Mouse (Mus musculus) kidney, embryonic 16.5 days (tissue): ENCODE measurements at regions not wholly inside any gene's neighbourhood (a gene's known extent, or its start where the extent isn't known, plus 50 kb on each side); places are given as distances from the start of the nearest gene placed in this dataset.

Experiments used
- ATAC-seq: fragments of 200-750 bp; cut with Nextera tagmentation; 2 replicates; pipeline ENCODE4 v1.8.0; 2017; ENCODE audit warnings: moderate TSS enrichment; ENCODE audit not compliant: low FRiP score, low TSS enrichment
- H3K27ac ChIP-seq: fragments of 300-500 bp; sonication (generic); 2 replicates; pipeline ENCODE4 v1.5.1; 2014; ENCODE audit warnings: low read length
- H3K27me3 ChIP-seq: fragments of 300-500 bp; sonication (generic); 2 replicates; pipeline ENCODE4 v1.6.1; 2014; ENCODE audit warnings: low read length, control low read depth, mixed read lengths; ENCODE audit not compliant: insufficient read depth
- H3K36me3 ChIP-seq: fragments of 300-500 bp; sonication (generic); 2 replicates; pipeline ENCODE4 v1.6.1; 2014; ENCODE audit warnings: low read length, control low read depth, mixed read lengths; ENCODE audit not compliant: insufficient read depth
- H3K4me1 ChIP-seq: fragments of 300-500 bp; sonication (generic); 2 replicates; pipeline ENCODE4 v1.6.1; 2014; ENCODE audit warnings: low read length, control low read depth, mixed read lengths; ENCODE audit not compliant: insufficient read depth
- H3K4me2 ChIP-seq: fragments of 300-500 bp; sonication (generic); replicated peaks from 2 replicates; pipeline ENCODE4 v1.6.1; 2014; ENCODE audit warnings: low read depth, low read length
- H3K4me3 ChIP-seq: fragments of 300-500 bp; sonication (generic); 2 replicates; pipeline ENCODE4 v1.5.1; 2014; ENCODE audit warnings: mild to moderate bottlenecking, low read length
- H3K9ac ChIP-seq: fragments of 300-500 bp; sonication (generic); replicated peaks from 2 replicates; pipeline ENCODE4 v1.6.1; 2014; ENCODE audit warnings: low read length
- H3K9me3 ChIP-seq: fragments of 300-500 bp; sonication (generic); 2 replicates; pipeline ENCODE4 v1.6.1; 2016; ENCODE audit warnings: low read length, control low read depth
- WGBS: fragments of 180-500 bp; shearing (Covaris S2); extraction: QIAGEN DNeasy Blood & Tissue Kit; methylation state at CpG from one replicate; pipeline ENCODE4 v1.1.7; 2014; 5-methylcytosine and 5-hydroxymethylcytosine counted together

- no peaks in the 10 kb centered on the region for H3K9me3 ChIP-seq
- no peaks in the 10 kb centered on the region for H3K36me3 ChIP-seq
- H3K27ac ChIP-seq, result no peak overlapping the region
- ATAC-seq, result no peak
- H3K9ac ChIP-seq, result no peak overlapping the region
- WGBS, result 76% methylated on average over 6 of the region's 6 CpGs
- no peak overlapping the region for H3K4me2 ChIP-seq
- no peaks in the 10 kb centered on the region for H3K27me3 ChIP-seq
- no peak overlapping the region for H3K4me3 ChIP-seq
- 0 out of 2 replicates have a peak, but pooled peaks cover 3% of the 10 kb centered on the region for H3K4me1 ChIP-seq
These were observed 95.7 kb upstream of the Plxnc1 start for GRCm38 (mm10) chr10:95040258-95040895.

GRCm38 (mm10) chr10:95036043-95036697 lies 91.5 kb upstream of the Plxnc1 start:
- no peak overlapping the region for H3K27ac ChIP-seq
- no peak for ATAC-seq

DNA sequence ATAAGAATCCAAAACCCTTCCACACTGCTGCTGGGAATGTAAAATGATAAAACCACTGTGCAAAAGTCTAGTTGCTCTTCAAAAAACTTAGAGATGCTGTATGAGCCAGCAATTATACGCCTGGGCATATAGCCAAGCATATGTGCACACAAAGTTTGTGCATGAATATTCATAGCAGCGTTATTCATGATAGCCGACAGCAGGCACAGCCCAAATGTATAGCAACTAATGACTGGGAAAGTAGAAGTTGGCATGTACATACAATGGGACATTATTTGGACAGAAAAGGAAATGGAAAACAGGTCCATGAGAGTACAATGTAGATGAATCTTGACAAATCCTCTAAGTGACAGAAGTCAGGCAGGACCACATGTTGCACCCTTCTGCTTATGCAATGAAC lies 90.7 kb upstream of the Plxnc1 start:
- no peak overlapping the region for H3K9ac ChIP-seq
- H3K4me1 ChIP-seq, result no peaks in the 10 kb centered on the region
- no peaks in the 10 kb centered on the region for H3K9me3 ChIP-seq
- H3K27ac ChIP-seq, result no peak overlapping the region
- no peaks in the 10 kb centered on the region for H3K27me3 ChIP-seq
- 71% methylated on average over 3 of the region's 3 CpGs for WGBS
- H3K4me3 ChIP-seq, result no peak overlapping the region
- no peak overlapping the region for H3K4me2 ChIP-seq
- no peaks in the 10 kb centered on the region for H3K36me3 ChIP-seq
- no peak for ATAC-seq

More at GRCm38 (mm10) chr10:95036043-95036697, 91.5 kb upstream of the Plxnc1 start:
- Histone ChIP-seq H3K4me2 (no peak overlapping the region), H3K36me3 (no peaks in the 10 kb centered on the region), H3K4me1 (no peaks in the 10 kb centered on the region), H3K9ac (no peak overlapping the region), H3K27me3 (no peaks in the 10 kb centered on the region), H3K9me3 (no peaks in the 10 kb centered on the region), H3K4me3 (no peak overlapping the region)
- 67% methylated on average over 4 of the region's 4 CpGs for WGBS

GRCm38 (mm10) chr10:95034566-95034965 lies 89.9 kb upstream of the Plxnc1 start:
- Histone ChIP-seq H3K4me3 (no peak overlapping the region), H3K36me3 (no peaks in the 10 kb centered on the region), H3K4me2 (no peak overlapping the region), H3K27ac (no peak overlapping the region), H3K9ac (no peak overlapping the region), H3K4me1 (no peaks in the 10 kb centered on the region), H3K9me3 (no peaks in the 10 kb centered on the region), H3K27me3 (no peaks in the 10 kb centered on the region)
- WGBS, result 77% methylated on average over 5 of the region's 5 CpGs
- no peak for ATAC-seq

DNA sequence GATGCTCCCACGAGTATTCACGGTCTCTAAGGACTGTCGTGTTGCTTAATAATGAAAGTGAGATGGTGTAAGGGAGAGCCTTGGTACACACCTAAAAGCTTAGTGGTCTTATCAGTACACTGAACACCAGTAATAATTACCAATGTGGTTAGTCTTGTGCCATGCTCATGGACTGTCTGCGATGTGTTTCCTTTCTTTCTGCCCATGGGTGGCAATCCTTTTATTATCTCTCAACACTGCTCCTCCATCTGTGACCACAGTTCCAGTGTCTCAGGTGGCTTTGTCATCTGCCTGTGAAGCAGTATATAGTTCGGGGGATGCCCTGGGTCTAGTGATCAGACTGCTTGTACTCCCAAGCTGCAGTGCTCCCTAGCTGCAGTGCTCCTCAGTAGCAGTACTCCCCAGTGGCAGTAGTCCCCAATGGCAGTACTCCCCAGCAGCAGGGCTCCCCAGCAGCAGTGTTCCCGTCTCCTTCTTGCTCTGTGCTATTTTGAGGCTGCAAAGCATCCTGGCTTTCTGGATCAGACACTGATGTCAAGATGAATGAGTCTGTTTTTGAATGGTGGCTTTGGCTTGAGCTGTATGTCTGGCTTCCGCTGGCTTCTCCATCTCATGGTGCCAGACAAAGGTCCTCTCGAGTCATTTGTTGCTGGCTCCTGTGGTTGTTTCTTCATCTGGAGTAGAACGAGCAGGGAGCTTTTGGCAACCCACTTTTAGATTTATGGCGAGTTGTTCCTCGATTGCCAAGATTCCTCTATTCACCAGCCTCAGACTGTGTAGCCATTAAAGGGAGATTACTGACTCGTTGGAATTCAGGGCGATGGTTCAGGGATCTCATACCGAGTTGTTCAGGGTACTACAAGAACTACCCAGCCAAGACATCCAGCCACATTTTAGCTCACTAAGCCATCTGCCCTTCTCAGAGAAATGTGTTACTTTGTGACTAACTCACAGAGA lies 88.4 kb upstream of the Plxnc1 start:
- no peak for ATAC-seq
- Histone ChIP-seq H3K36me3 (no peaks in the 10 kb centered on the region), H3K9ac (no peak overlapping the region), H3K27me3 (no peaks in the 10 kb centered on the region), H3K27ac (no peak overlapping the region), H3K4me3 (no peak overlapping the region), H3K9me3 (no peaks in the 10 kb centered on the region), H3K4me2 (no peak overlapping the region), H3K4me1 (no peaks in the 10 kb centered on the region)
- WGBS, result 73% methylated on average over 14 of the region's 14 CpGs

- H3K9me3 ChIP-seq, result no peaks in the 10 kb centered on the region
- ATAC-seq, result no peak
- no peak overlapping the region for H3K27ac ChIP-seq
- H3K4me3 ChIP-seq, result no peak overlapping the region
- no peak overlapping the region for H3K9ac ChIP-seq
- H3K4me2 ChIP-seq, result no peak overlapping the region
- no peaks in the 10 kb centered on the region for H3K36me3 ChIP-seq
- H3K27me3 ChIP-seq, result no peaks in the 10 kb centered on the region
- no peaks in the 10 kb centered on the region for H3K4me1 ChIP-seq
- WGBS, result 93% methylated on average over 2 of the region's 2 CpGs
These were observed 86.7 kb upstream of the Plxnc1 start for GRCm38 (mm10) chr10:95031371-95031770.

GRCm38 (mm10) chr10:95030801-95031200 lies 86.2 kb upstream of the Plxnc1 start:
- no peaks in the 10 kb centered on the region for H3K27me3 ChIP-seq
- 50% methylated on average over 5 of the region's 5 CpGs for WGBS
- H3K27ac ChIP-seq, result no peak overlapping the region
- H3K4me2 ChIP-seq, result no peak overlapping the region
- H3K9me3 ChIP-seq, result no peaks in the 10 kb centered on the region
- ATAC-seq, result no peak
- no peaks in the 10 kb centered on the region for H3K36me3 ChIP-seq
- H3K4me1 ChIP-seq, result no peaks in the 10 kb centered on the region
- H3K9ac ChIP-seq, result no peak overlapping the region
- no peak overlapping the region for H3K4me3 ChIP-seq

GRCm38 (mm10) chr10:95029554-95029953 lies 84.9 kb upstream of the Plxnc1 start:
- H3K27me3 ChIP-seq, result no peaks in the 10 kb centered on the region
- WGBS, result 61% methylated on average over 3 of the region's 3 CpGs
- no peak overlapping the region for H3K9ac ChIP-seq
- ATAC-seq, result no peak
- no peak overlapping the region for H3K4me3 ChIP-seq
- H3K4me2 ChIP-seq, result no peak overlapping the region
- no peaks in the 10 kb centered on the region for H3K4me1 ChIP-seq
- no peak overlapping the region for H3K27ac ChIP-seq
- no peaks in the 10 kb centered on the region for H3K36me3 ChIP-seq
- no peaks in the 10 kb centered on the region for H3K9me3 ChIP-seq

GRCm38 (mm10) chr10:95025569-95026327 lies 81.1 kb upstream of the Plxnc1 start:
- H3K4me2 ChIP-seq, result no peak overlapping the region
- no peaks in the 10 kb centered on the region for H3K4me1 ChIP-seq
- H3K27ac ChIP-seq, result no peak overlapping the region
- H3K9me3 ChIP-seq, result no peaks in the 10 kb centered on the region
- H3K9ac ChIP-seq, result no peak overlapping the region
- no peaks in the 10 kb centered on the region for H3K27me3 ChIP-seq
- no peak overlapping the region for H3K4me3 ChIP-seq
- ATAC-seq, result no peak
- no peaks in the 10 kb centered on the region for H3K36me3 ChIP-seq
- 89% methylated on average over 12 of the region's 12 CpGs for WGBS
